Mouse (Mus musculus): ENCODE measurements around the gene Stx1a.
A peak's percentile ranks its signal among the peaks of the same experiment; 100 is the strongest.

Gene Stx1a

DNA sequence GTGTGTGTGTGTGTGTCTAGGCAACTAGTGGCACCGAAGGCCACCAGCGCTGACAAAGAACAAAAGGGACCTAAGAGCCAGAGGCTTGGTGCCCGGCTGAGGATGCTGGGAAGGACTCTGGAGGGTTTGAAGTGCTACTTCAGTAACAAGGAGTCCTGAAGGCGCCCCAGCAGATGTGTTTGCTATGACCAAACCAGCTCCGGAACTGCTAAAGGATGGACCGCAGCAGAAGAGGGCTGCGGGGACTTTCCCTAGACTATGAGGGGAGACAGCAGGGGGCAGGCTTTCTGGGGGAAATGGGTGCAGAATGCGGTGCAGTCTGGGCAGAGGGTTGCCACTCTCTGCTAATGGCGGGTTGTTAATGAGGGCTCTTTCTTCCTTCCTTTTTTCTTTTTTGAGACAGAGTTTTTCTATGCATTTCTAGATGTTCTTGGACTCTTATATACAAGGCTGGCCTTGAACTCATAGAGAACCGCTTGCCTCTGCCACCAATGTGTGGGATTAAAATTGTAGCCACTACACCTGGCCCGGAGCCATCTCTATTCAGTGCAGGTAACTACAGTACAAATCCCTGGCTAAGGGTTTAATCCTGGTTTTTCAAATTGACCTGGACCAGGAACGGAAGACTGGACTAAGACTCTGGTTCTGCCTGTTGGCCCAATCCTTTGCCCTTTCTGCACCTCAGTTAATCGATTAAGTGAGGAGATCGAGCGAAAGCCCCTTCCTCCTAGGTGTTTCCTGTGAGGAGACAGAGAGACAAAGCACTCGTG is 15.3 kb upstream of the Stx1a start:
- peak; percentile 36 to 37 for DNase-seq (ENCODE audit: low spot score in 2 of 2)

GRCm38 (mm10) chr5:135008671-135009589 is 14.4 kb upstream of the Stx1a start, which contains the start of gene Abhd11:
Gene Abhd11, plus strand, starts transcription at chr5:135009152.
- DNase-seq (ENCODE audit: low spot score in 2 of 2), result peak; percentile 99 to 100

GRCm38 (mm10) chr5:135009590-135010319 is 13.5 kb upstream of the Stx1a start:
- peak; percentile 80 to 86 for DNase-seq (ENCODE audit: low spot score in 2 of 2)

GRCm38 (mm10) chr5:135010320-135010709 is 13.0 kb upstream of the Stx1a start:
- DNase-seq (ENCODE audit: low spot score in 2 of 2), result no peak

- DNase-seq (ENCODE audit: low spot score in 2 of 2), result no peak
These were observed 12.2 kb upstream of the Stx1a start for GRCm38 (mm10) chr5:135010841-135011743.

GRCm38 (mm10) chr5:135011809-135012613 is 11.3 kb upstream of the Stx1a start:
- DNase-seq (ENCODE audit: low spot score in 2 of 2), result no peak

GRCm38 (mm10) chr5:135012671-135013441 is 10.4 kb upstream of the Stx1a start:
- peak; percentile 65 to 78 for DNase-seq (ENCODE audit: low spot score in 2 of 2)

- peak; percentile 73 to 74 for DNase-seq (ENCODE audit: low spot score in 2 of 2)
These were observed 7.8 kb upstream of the Stx1a start for GRCm38 (mm10) chr5:135015497-135015896.

DNA sequence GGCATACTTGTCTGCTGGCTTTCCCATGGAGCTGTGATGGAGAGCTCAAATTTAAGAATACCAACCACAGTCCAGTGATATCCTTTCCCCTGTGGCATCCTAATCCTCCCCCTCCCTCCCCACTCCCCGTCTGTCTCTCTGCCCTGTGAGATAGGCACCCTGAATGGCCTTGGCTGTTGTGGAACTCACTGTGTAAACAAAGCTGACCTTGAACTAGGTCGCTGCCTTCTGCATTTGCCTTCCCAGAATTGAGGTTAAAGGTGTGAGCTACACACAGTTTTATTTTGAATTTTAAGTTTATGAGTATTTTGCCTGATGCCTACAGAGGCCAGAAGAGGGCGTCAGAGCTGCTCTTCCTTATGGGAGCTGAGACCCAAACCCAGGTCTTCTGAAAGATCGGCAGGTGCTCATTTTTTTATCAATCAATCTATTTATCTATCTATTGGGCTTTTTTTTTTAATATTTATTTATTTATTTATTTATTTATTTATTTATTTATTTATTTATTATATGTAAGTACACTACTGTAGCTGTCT is 7.0 kb upstream of the Stx1a start:
- DNase-seq (ENCODE audit: low spot score in 2 of 2), result no peak

- DNase-seq (ENCODE audit: low spot score in 2 of 2), result no peak
These were observed 1.5 kb upstream of the Stx1a start for GRCm38 (mm10) chr5:135021814-135022213.

DNA sequence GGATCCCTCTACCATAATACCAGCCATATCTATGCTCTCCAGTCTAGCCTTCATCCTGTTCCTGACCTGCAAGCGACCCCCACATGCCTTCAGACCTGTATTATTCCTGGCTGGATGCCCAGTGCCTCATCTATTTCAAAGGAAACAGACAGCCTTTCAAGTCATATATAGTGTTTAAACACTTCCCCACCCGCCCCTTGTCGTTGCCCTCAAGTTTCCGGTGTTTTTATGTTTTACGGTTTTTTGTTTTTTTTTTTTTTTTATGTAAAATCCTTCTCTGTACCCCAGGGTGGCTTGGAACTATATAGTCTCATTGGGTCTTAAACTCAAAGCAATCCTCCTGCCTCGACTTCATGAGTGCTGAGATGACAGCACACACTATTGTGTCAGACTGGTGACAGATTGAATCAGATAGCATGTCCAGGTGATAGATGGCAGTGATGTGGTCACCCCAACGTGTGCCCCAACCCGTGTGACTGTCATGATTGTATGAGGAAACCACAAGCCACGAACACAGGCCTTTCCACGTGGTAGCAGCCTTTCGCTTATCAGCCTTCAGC is 1.5 kb downstream of the Stx1a start:
- peak in 1 of 2 experiments; percentile 46 for DNase-seq (ENCODE audit: low spot score in 2 of 2)

- no peak for DNase-seq (ENCODE audit: low spot score in 2 of 2)
These were observed 2.6 kb downstream of the Stx1a start for GRCm38 (mm10) chr5:135025899-135026298.

DNA sequence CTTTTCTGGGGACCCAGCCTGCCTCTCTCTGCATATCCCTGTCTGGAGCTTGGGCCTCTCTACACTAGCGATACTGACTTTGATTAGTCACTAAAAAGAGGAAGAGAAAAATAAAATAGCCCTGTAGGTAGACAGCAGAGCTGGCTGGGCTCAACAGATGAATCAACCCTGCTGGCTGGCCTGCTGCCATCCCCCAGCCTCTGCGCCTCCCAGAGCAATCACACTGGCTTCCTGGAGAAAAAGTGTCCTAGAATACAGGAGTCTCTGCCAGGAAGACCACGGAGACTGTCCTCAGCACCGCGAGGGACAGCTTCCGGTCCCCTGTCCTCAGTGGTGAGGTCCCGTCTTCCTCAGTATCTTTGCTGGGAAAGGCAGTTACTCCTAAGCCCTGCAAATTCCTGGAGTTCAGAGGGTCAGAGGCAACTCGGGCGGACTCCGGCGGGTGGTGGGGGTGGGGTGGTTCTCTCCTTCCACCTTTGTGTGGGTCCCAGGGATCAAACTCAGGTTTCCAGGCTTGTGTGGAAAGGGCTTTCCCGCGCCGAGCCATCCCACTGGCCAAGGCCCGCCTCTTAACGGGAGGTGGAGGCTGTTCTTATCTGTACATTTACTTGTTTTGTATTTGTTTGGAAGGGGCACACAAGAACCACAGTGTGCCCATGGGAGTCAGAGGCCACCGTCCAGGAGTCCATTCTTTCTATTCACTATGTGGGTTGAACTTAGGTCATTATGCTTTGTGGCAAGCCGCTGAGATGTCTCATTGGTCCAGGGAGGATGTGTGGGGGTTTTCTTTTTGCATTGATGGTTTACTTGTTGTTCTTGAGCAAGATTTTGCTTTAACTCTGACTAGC is 5.9 kb downstream of the Stx1a start:
- DNase-seq (ENCODE audit: low spot score in 2 of 2), result no peak

DNA sequence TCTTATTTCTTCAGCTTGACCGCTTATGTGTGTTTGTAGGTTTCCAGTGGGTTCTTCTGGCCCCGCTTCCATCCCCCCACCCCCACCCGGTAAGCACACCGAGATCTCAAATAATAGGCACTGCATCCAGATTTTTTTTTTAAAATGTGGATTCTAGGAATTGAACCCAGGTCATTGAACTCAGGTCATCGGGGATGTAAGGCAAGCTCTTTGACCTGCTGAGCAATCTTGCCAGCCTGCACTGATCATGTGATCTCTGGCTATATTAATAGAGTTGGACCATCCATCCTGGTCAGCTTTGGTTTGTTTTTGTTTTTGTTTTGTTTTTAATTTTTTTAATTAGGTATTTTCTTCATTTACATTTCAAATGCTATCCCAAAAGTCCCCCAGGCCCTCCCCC is 9.3 kb downstream of the Stx1a start:
- DNase-seq (ENCODE audit: low spot score in 2 of 2), result no peak

DNA sequence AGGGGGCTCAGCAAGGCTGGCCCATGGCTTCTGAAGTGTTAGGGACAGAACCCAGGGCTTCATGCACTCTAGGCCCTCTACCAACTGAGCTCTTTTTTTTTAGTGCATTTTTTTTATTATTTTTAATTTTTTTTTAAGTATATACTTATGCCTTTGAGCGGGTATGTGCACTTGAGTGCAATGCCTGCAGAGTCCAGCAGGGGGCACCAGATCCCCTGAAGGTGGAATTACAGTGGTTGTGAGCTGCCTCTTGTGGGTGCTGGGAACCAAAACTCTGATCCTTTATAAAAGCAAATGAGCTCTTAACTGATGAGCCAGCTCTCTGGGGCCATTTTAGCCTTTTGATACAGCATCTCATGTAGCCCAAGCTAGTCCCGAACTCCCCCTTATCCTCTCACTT is 11.3 kb downstream of the Stx1a start:
- no peak for DNase-seq (ENCODE audit: low spot score in 2 of 2)

- DNase-seq (ENCODE audit: low spot score in 2 of 2), result no peak
These were observed 12.5 kb downstream of the Stx1a start for GRCm38 (mm10) chr5:135035608-135036359.

GRCm38 (mm10) chr5:135037946-135038345 is 14.7 kb downstream of the Stx1a start:
- DNase-seq (ENCODE audit: low spot score in 2 of 2), result no peak
